21 mouse cellular contexts compared by ENCODE assay signal in genomic region chr17:80323015-80323414, GRCm38 (mm10). TPM values are rescaled to one million over a fixed set of nuclear protein-coding genes. Genes with fewer than 3 reads are reported as not detected.
"Had no signal": no experiment of that assay in that cellular context is flagged by ENCODE, and none has a peak within 500 bp of the region (broad histone marks: within the 10 kb centered on the region; RNA-seq: fewer than 3 reads in every experiment).

No protein-coding gene starts in this region.

- H3K27ac ChIP-seq: lung, embryonic 15.5 days; midbrain, embryonic 10.5 days; midbrain, embryonic 12.5 days; neural tube, embryonic 13.5 days; neural tube, embryonic 15.5 days had no signal

- H3K27me3 ChIP-seq: lung, embryonic 15.5 days; midbrain, embryonic 12.5 days; neural tube, embryonic 13.5 days; neural tube, embryonic 15.5 days had no signal

- H3K9me3 ChIP-seq: lung, embryonic 15.5 days; midbrain, embryonic 10.5 days; midbrain, embryonic 12.5 days; neural tube, embryonic 13.5 days; neural tube, embryonic 15.5 days had no signal

- ATAC-seq: midbrain, embryonic 16.5 days had no signal

- H3K36me3 ChIP-seq: lung, embryonic 15.5 days; midbrain, embryonic 10.5 days; midbrain, embryonic 12.5 days; neural tube, embryonic 13.5 days; neural tube, embryonic 15.5 days had no signal

- H3K4me3 ChIP-seq: lung, embryonic 15.5 days; midbrain, embryonic 10.5 days; midbrain, embryonic 12.5 days; myocyte; neural tube, embryonic 13.5 days; neural tube, embryonic 15.5 days had no signal

- H3K4me1 ChIP-seq: lung, embryonic 15.5 days; midbrain, embryonic 10.5 days; neural tube, embryonic 13.5 days; neural tube, embryonic 15.5 days had no signal

- DNase-seq: liver, postnatal 0 days; lung, adult 2 months; lung, postnatal 14 days; lung, postnatal 4 days; midbrain, embryonic 14.5 days; retina, postnatal 1 day; right cerebral cortex, adult 18-20 months; right cerebral cortex, postnatal 4 days; spleen, adult 18-20 months; thymus, adult 18-20 months had no signal

RNA-seq across cellular contexts. Expression of gene Arhgef33, which starts 15.8 kb away (rescaled TPM):
- total RNA-seq: megakaryocyte, adult 5-6 weeks; megakaryocyte-erythroid progenitor cell, adult 5-6 weeks had no signal

RNA-seq across cellular contexts. Expression of gene Gm10190, which starts 50.3 kb away (rescaled TPM):
- total RNA-seq: megakaryocyte, adult 5-6 weeks; megakaryocyte-erythroid progenitor cell, adult 5-6 weeks had no signal
- polyA plus RNA-seq: lung, adult 2 months; myocyte; stomach, embryonic 16.5 days; urinary bladder, adult 2 months had no signal
